Mouse (Mus musculus): ENCODE results near the gene Iqch.

The Iqch gene

GRCm38 (mm10) chr9:63612565-63613515 lies 10.5 kb upstream of the Iqch start:
- no peak for DNase-seq (ENCODE audit: low read depth)

- no peak for DNase-seq (ENCODE audit: low read depth)
Measured at GRCm38 (mm10) chr9:63611967-63612366, 9.7 kb upstream of the Iqch start.

GRCm38 (mm10) chr9:63610841-63611366 lies 8.6 kb upstream of the Iqch start:
- no peak for DNase-seq (ENCODE audit: low read depth)

GRCm38 (mm10) chr9:63610231-63610630 lies 7.9 kb upstream of the Iqch start:
- DNase-seq (ENCODE audit: low read depth): peak; percentile 14

GRCm38 (mm10) chr9:63609776-63610175 lies 7.5 kb upstream of the Iqch start:
- DNase-seq (ENCODE audit: low read depth): no peak

GRCm38 (mm10) chr9:63609246-63609645 lies 7.0 kb upstream of the Iqch start:
- DNase-seq (ENCODE audit: low read depth): no peak

GRCm38 (mm10) chr9:63608006-63608405 lies 5.7 kb upstream of the Iqch start:
- DNase-seq (ENCODE audit: low read depth): no peak

- peak; percentile 48 for DNase-seq (ENCODE audit: low read depth)
Measured at GRCm38 (mm10) chr9:63606594-63606993, 4.3 kb upstream of the Iqch start.

- DNase-seq (ENCODE audit: low read depth): peak; percentile 34
Measured at GRCm38 (mm10) chr9:63603849-63604248, 1.6 kb upstream of the Iqch start.

- DNase-seq (ENCODE audit: low read depth): no peak
Measured at GRCm38 (mm10) chr9:63596660-63597059, 5.6 kb downstream of the Iqch start.

- no peak for DNase-seq (ENCODE audit: low read depth)
Measured at GRCm38 (mm10) chr9:63595652-63596051, 6.6 kb downstream of the Iqch start.

- DNase-seq (ENCODE audit: low read depth): no peak
Measured at GRCm38 (mm10) chr9:63595032-63595431, 7.3 kb downstream of the Iqch start.

- no peak for DNase-seq (ENCODE audit: low read depth)
Measured at GRCm38 (mm10) chr9:63591661-63592256, 10.5 kb downstream of the Iqch start.

- no peak for DNase-seq (ENCODE audit: low read depth)
Measured at GRCm38 (mm10) chr9:63590592-63590991, 11.7 kb downstream of the Iqch start.

- DNase-seq (ENCODE audit: low read depth): no peak
Measured at GRCm38 (mm10) chr9:63589209-63589608, 13.1 kb downstream of the Iqch start.

GRCm38 (mm10) chr9:63585251-63585650 lies 17.0 kb downstream of the Iqch start:
- no peak for DNase-seq (ENCODE audit: low read depth)

GRCm38 (mm10) chr9:63581778-63582177 lies 20.5 kb downstream of the Iqch start:
- DNase-seq (ENCODE audit: low read depth): no peak

- no peak for DNase-seq (ENCODE audit: low read depth)
Measured at GRCm38 (mm10) chr9:63580046-63580445, 22.2 kb downstream of the Iqch start.

GRCm38 (mm10) chr9:63579644-63580043 lies 22.6 kb downstream of the Iqch start:
- peak; percentile 12 for DNase-seq (ENCODE audit: low read depth)

- DNase-seq (ENCODE audit: low read depth): no peak
Measured at GRCm38 (mm10) chr9:63577469-63577868, 24.8 kb downstream of the Iqch start.

GRCm38 (mm10) chr9:63572874-63573273 lies 29.4 kb downstream of the Iqch start:
- DNase-seq (ENCODE audit: low read depth): no peak

GRCm38 (mm10) chr9:63571895-63572294 lies 30.4 kb downstream of the Iqch start:
- no peak for DNase-seq (ENCODE audit: low read depth)

GRCm38 (mm10) chr9:63568808-63569207 lies 33.5 kb downstream of the Iqch start:
- DNase-seq (ENCODE audit: low read depth): no peak

Data from induced T-regulatory cell, adult 2 months (primary cell).